Mouse (Mus musculus) midbrain, embryonic 15.5 days (tissue): ENCODE measurements around the gene Sat1. TPM values are rescaled to one million over a fixed set of nuclear protein-coding genes. Genes with fewer than 3 reads are reported as not detected.
A peak's percentile ranks its signal among the peaks of the same experiment; 100 is the strongest.
"Not testable (repeated sequence)": the region's sequence is repeated elsewhere in the genome, so short reads cannot be mapped to it uniquely, and the experiment has no call there.

Source experiments
- ATAC-seq: fragments of 200-750 bp; cut with Nextera tagmentation; replicated peaks from 2 replicates; pipeline ENCODE4 v1.8.0; 2017; ENCODE audit warnings: moderate TSS enrichment
- H3K27ac ChIP-seq: fragments of 300-500 bp; sonication (generic); 2 replicates; pipeline ENCODE4 v1.5.1; 2015; ENCODE audit warnings: mild to moderate bottlenecking, inconsistent platforms
- H3K27me3 ChIP-seq: fragments of 300-500 bp; sonication (generic); replicated peaks from 2 replicates; pipeline ENCODE4 v1.6.1; 2015; ENCODE audit warnings: inconsistent platforms
- H3K36me3 ChIP-seq: fragments of 300-500 bp; sonication (generic); replicated peaks from 2 replicates; pipeline ENCODE4 v1.6.1; 2015; ENCODE audit warnings: inconsistent platforms
- H3K4me1 ChIP-seq: fragments of 300-500 bp; sonication (generic); 2 replicates; pipeline ENCODE4 v1.6.1; 2015; ENCODE audit warnings: inconsistent platforms
- H3K4me2 ChIP-seq: fragments of 300-500 bp; sonication (generic); 2 replicates; pipeline ENCODE4 v1.6.1; 2015; ENCODE audit warnings: inconsistent platforms, mild to moderate bottlenecking, moderate library complexity
- H3K4me3 ChIP-seq: fragments of 300-500 bp; sonication (generic); 2 replicates; pipeline ENCODE4 v1.5.1; 2015; ENCODE audit warnings: mild to moderate bottlenecking, inconsistent platforms
- H3K9ac ChIP-seq: fragments of 300-500 bp; sonication (generic); 2 replicates; pipeline ENCODE4 v1.6.1; 2015; ENCODE audit warnings: mild to moderate bottlenecking, inconsistent platforms
- H3K9me3 ChIP-seq: fragments of 300-500 bp; sonication (generic); 2 replicates; pipeline ENCODE4 v1.6.1; 2016; ENCODE audit warnings: inconsistent platforms
- WGBS: fragments of 180-500 bp; shearing (Covaris S2); methylation state at CpG from one replicate; pipeline ENCODE4 v1.1.7; 2015; ENCODE audit warnings: mixed read lengths; 5-methylcytosine and 5-hydroxymethylcytosine counted together
- polyA plus RNA-seq: library from polyadenylated mRNA; unstranded; fragments of >200 nt; fragmentation: Nextera tagmentation; extraction: Ambion mirVana; gene quantifications from 2 replicates; pipeline ENCODE4 v1.2.1, GENCODE M21; 2015

The Sat1 gene
- 71.5 and 74.2 TPM in 2 replicates for polyA plus RNA-seq

GRCm38 (mm10) chrX:155216271-155216670, at the start of gene Sat1:
Sat1 (minus strand) TSS chrX:155216449.
- WGBS, result 10% methylated on average over 26 of the region's 26 CpGs
- no peaks in the 10 kb centered on the region for H3K27me3 ChIP-seq
- 0 out of 2 replicates have a peak within 1 kb of the TSS, but pooled peaks have one; percentile 38 for H3K27ac ChIP-seq

GRCm38 (mm10) chrX:155262915-155263252, 46.6 kb upstream of the Sat1 start:
- peak overlapping the region; percentile 71; the same call in 1 of the 2 replicates for H3K9ac ChIP-seq
- no peaks in the 10 kb centered on the region for H3K4me1 ChIP-seq
- WGBS, result 40% methylated on average over 1 of the region's 1 CpGs
- no peaks in the 10 kb centered on the region for H3K9me3 ChIP-seq
- H3K36me3 ChIP-seq, result no peaks in the 10 kb centered on the region
- peak overlapping the region; percentile 54 for H3K4me3 ChIP-seq
- H3K27ac ChIP-seq, result no peak overlapping the region
- H3K4me2 ChIP-seq, result peak overlapping the region; percentile 49
- no peaks in the 10 kb centered on the region for H3K27me3 ChIP-seq
- no peak for ATAC-seq

More at GRCm38 (mm10) chrX:155216271-155216670, at the start of gene Sat1:
- Histone ChIP-seq H3K9ac (peak within 1 kb of the TSS; percentile 47), H3K9me3 (no peaks in the 10 kb centered on the region), H3K4me2 (peak within 1 kb of the TSS; percentile 56), H3K4me3 (peak within 1 kb of the TSS; percentile 49), H3K4me1 (0 out of 2 replicates have a peak, but pooled peaks cover 2% of the 10 kb centered on the region), H3K36me3 (no peaks in the 10 kb centered on the region)
- ATAC-seq, result peak; percentile 99

DNA sequence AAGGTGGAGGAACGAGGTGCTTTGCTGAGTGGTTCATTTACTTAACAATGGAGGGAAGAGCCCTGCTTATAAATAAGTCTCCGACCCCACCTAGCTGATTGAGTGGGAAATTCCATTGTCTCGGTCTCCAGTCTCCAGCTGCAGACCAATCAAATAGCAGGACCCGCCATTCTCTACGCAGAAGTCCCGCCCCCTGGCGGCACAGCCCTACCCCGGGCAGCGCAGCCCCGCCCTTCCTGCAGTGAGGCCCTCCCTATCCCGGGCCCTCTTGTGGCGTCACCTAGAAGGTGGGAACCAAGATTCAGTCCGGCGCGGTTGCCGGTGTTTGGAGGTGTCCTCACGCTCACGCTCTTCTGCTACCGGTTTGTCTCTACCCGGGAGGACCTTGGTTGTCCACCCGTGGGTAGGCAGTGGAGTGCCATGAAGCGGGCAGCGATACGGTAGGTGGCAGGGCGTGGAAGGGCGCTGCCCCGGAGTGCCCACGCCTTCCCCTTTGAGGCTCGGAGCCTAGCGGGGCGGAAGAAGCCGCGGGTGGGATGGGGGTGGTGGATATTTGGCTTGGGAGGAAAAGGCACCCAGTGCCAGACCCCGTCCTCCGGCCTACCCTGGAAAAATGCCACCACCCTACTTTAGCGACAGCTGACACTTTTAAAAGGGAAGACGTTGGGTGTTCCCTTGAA, 46.1 kb upstream of the Sat1 start, which contains the start of gene Acot9:
TSS of gene Acot9 (plus strand) at position 209 of the 680 bp plus-strand sequence.
- Histone ChIP-seq H3K4me1 (no peaks in the 10 kb centered on the region), H3K4me2 (peak within 1 kb of the TSS; percentile 49), H3K36me3 (no peaks in the 10 kb centered on the region), H3K27ac (peak within 1 kb of the TSS; percentile 71), H3K27me3 (no peaks in the 10 kb centered on the region), H3K4me3 (peak within 1 kb of the TSS; percentile 54), H3K9me3 (no peaks in the 10 kb centered on the region), H3K9ac (peak within 1 kb of the TSS; percentile 71)
- 17% methylated on average over 37 of the region's 37 CpGs for WGBS
- peak; percentile 100 for ATAC-seq

- H3K27ac ChIP-seq, result no peak overlapping the region
- no peak for ATAC-seq
- H3K9ac ChIP-seq, result no peak overlapping the region
- H3K4me2 ChIP-seq, result no peak overlapping the region
- no peaks in the 10 kb centered on the region for H3K9me3 ChIP-seq
- no peaks in the 10 kb centered on the region for H3K27me3 ChIP-seq
- H3K4me1 ChIP-seq, result no peaks in the 10 kb centered on the region
- no peak overlapping the region for H3K4me3 ChIP-seq
- H3K36me3 ChIP-seq, result no peaks in the 10 kb centered on the region
Observed at GRCm38 (mm10) chrX:155256856-155257255, 40.6 kb upstream of the Sat1 start.

GRCm38 (mm10) chrX:155218277-155218676, 2.0 kb upstream of the Sat1 start:
- 83% methylated on average over 2 of the region's 2 CpGs for WGBS
- Histone ChIP-seq H3K9me3 (no peaks in the 10 kb centered on the region), H3K9ac (no peak overlapping the region), H3K4me2 (no peak overlapping the region), H3K36me3 (no peaks in the 10 kb centered on the region), H3K27ac (no peak overlapping the region), H3K4me1 (0 out of 2 replicates have a peak, but pooled peaks cover 2% of the 10 kb centered on the region), H3K27me3 (no peaks in the 10 kb centered on the region), H3K4me3 (no peak overlapping the region)
- ATAC-seq, result no peak

DNA sequence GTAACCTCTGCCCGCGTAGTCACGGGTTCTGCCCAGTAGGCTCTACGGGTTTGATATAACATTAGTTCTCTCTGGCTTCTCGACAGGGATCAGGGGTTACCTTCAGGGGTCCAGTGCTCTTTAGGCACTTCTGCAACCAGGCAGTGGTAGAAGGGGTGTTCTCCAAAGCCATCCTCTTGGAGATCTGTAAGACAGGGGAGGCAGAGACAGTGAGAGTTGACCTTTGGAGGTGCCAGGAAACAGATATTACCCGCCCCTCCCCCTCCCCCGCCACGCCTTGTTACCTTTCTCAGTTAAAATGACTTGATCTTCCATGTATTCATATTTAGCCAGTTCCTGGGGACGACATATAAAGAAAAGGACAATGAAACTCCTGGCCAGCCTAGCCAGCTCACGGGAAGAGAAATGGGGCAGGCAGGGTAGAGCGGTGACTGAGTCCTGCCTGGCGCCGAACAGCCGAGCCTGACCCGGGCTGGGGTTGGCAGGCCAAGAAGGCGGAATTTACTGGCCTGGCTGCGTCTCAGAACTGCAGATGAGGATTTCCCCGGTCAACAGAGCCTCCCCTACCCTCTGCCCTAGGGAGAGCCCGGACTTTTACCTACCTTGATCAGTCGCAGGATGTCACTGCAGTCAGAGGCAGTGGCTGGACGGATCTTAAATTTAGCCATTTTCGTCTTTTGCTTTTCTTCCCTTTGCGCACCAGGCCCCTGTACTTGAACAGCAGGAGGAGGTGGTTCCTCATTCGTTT, 574 bp downstream of the Sat1 start:
- WGBS, result 29% methylated on average over 24 of the region's 24 CpGs
- H3K9ac ChIP-seq, result peak overlapping the region; percentile 47
- no peaks in the 10 kb centered on the region for H3K27me3 ChIP-seq
- 0 out of 2 replicates have a peak overlapping the region, but pooled peaks have one; percentile 38 for H3K27ac ChIP-seq
- peak; percentile 82 for ATAC-seq
- H3K9me3 ChIP-seq, result no peaks in the 10 kb centered on the region
- no peaks in the 10 kb centered on the region for H3K36me3 ChIP-seq
- H3K4me2 ChIP-seq, result peak overlapping the region; percentile 56
- H3K4me1 ChIP-seq, result 0 out of 2 replicates have a peak, but pooled peaks cover 2% of the 10 kb centered on the region
- H3K4me3 ChIP-seq, result peak overlapping the region; percentile 49

DNA sequence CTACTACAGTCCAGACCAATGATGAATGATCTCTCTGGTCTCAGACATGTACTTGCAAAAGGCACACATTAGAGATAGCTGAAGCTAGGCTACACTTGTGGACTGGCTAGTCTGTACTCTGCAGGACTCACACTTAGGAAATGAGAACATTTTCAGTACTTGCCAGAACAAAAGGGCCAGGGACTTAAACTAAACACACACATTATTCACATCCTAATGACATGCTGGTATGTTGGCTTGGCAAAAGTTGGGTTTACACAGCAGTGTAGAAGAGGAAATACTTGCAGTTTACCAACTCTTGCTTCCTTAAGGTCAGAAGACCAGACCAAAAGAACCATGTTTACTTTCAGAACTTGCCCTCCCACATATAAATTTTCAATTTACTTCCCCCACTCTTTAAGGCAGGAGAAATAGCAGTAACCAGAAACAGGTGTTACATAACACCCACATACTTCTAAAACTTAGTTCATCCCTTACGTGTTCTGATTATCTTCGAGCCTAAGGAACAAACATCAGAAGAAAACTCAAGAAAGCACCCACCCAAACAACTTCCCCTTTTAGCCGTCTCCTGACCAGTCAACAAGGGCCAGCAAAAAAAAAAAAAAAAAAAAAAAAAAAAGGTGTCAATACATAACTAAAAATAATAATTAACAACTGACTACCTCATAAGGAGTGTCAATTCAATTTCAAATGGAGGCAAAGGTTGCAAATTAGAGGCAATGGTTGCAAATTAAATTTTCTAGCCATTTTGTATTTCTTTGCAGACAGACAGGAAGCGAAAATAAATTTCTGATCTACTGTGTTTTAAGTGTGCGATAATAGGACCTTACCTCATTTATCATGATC, 1.7 kb downstream of the Sat1 start:
- no peaks in the 10 kb centered on the region for H3K27me3 ChIP-seq
- 0 out of 2 replicates have a peak, but pooled peaks cover 2% of the 10 kb centered on the region for H3K4me1 ChIP-seq
- no peak overlapping the region for H3K4me3 ChIP-seq
- H3K9me3 ChIP-seq, result no peaks in the 10 kb centered on the region
- no peak overlapping the region for H3K9ac ChIP-seq
- H3K27ac ChIP-seq, result no peak overlapping the region
- H3K36me3 ChIP-seq, result no peaks in the 10 kb centered on the region
- no peak overlapping the region for H3K4me2 ChIP-seq
- WGBS, result 94% methylated on average over 5 of the region's 5 CpGs
- ATAC-seq, result no peak

DNA sequence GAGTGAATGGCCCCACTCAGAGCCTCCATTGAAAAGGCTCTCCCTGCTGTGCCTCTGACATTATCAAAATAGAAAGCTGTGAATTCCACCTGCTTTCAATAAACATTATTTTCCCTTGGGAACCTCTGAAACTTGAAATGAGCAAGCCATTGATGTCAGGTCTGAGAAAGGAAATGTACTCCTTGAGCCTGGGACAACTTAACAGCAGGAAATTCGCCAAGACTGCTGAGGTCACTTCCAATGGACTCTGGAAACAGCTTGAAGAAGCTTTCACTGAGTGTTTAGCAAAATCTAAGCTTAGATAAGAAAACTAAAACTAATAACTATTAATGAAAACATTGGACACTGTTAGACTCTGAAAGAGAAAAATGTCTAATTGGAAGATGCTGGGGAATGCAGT, 7.6 kb downstream of the Sat1 start:
- no peaks in the 10 kb centered on the region for H3K9me3 ChIP-seq
- no peak overlapping the region for H3K9ac ChIP-seq
- no peaks in the 10 kb centered on the region for H3K36me3 ChIP-seq
- H3K27me3 ChIP-seq, result no peaks in the 10 kb centered on the region
- no peak overlapping the region for H3K4me2 ChIP-seq
- H3K4me3 ChIP-seq, result no peak overlapping the region
- H3K4me1 ChIP-seq, result no peaks in the 10 kb centered on the region
- ATAC-seq, result no peak
- no peak overlapping the region for H3K27ac ChIP-seq
- 22% methylated on average over 1 of the region's 1 CpGs for WGBS

- not testable (repeated sequence) for H3K4me3 ChIP-seq, H3K27me3 ChIP-seq, ATAC-seq, H3K4me1 ChIP-seq, H3K9ac ChIP-seq, H3K36me3 ChIP-seq, H3K9me3 ChIP-seq, H3K27ac ChIP-seq, H3K4me2 ChIP-seq
- WGBS, result 81% methylated on average over 2 of the region's 2 CpGs
Observed at GRCm38 (mm10) chrX:155205436-155205835, 10.8 kb downstream of the Sat1 start.

GRCm38 (mm10) chrX:155202406-155203305, 13.6 kb downstream of the Sat1 start:
- Histone ChIP-seq H3K27ac (no peak overlapping the region), H3K36me3 (no peaks in the 10 kb centered on the region), H3K9me3 (no peaks in the 10 kb centered on the region), H3K4me2 (no peak overlapping the region), H3K4me1 (no peaks in the 10 kb centered on the region), H3K9ac (no peak overlapping the region), H3K4me3 (no peak overlapping the region), H3K27me3 (no peaks in the 10 kb centered on the region)
- no peak for ATAC-seq
- 86% methylated on average over 2 of the region's 2 CpGs for WGBS

DNA sequence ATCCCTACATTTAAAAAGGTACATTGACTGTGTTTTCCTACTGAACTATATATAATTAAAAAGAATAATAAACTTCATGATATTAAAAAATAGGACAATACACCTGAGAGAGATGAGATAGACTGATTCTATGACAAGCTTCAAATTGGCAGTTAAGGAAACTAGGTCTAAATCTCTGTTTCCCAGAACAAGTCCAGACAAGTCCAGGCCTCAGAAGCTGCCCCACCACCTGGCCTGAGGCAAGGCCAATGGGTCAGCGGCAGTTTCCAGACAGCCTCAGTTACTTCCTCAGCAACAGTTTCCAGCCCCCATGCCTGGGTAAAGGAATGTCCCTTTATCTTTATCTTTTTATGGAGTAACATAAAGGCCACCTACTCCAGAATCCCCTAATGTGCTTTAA, 14.4 kb downstream of the Sat1 start:
- no peaks in the 10 kb centered on the region for H3K4me1 ChIP-seq
- H3K36me3 ChIP-seq, result no peaks in the 10 kb centered on the region
- H3K9ac ChIP-seq, result no peak overlapping the region
- H3K27ac ChIP-seq, result no peak overlapping the region
- H3K9me3 ChIP-seq, result no peaks in the 10 kb centered on the region
- no peaks in the 10 kb centered on the region for H3K27me3 ChIP-seq
- no peak for ATAC-seq
- WGBS, result 91% methylated on average over 1 of the region's 1 CpGs
- H3K4me3 ChIP-seq, result no peak overlapping the region
- no peak overlapping the region for H3K4me2 ChIP-seq
